Mouse (Mus musculus) retina, adult 2 months (tissue): Measurements from ENCODE around the gene Hip1r.
A peak's percentile ranks its signal among the peaks of the same experiment; 100 is the strongest.

ENCODE experiments used
- DNase-seq: peaks from one replicate; pipeline ENCODE4 v3.0.0-alpha.2; 2012; ENCODE audit warnings: low read depth, low spot score

The Hip1r gene

DNA sequence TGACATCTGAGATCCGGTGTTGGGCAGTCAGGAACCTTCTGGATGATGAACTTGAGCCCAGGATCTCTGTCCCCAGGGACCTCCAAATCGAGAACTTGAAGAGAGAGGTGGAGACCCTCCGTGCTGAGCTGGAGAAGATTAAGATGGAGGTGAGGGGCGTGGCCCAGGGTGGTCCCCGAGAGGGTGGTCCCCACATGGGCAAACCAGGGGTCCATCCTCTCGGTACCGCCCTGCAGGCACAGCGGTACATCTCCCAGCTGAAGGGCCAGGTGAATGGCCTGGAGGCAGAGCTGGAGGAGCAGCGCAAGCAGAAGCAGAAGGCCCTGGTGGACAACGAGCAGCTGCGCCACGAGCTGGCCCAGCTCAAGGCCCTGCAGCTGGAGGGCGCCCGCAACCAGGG, 23.3 kb downstream of the Hip1r start:
- DNase-seq, result no peak

DNA sequence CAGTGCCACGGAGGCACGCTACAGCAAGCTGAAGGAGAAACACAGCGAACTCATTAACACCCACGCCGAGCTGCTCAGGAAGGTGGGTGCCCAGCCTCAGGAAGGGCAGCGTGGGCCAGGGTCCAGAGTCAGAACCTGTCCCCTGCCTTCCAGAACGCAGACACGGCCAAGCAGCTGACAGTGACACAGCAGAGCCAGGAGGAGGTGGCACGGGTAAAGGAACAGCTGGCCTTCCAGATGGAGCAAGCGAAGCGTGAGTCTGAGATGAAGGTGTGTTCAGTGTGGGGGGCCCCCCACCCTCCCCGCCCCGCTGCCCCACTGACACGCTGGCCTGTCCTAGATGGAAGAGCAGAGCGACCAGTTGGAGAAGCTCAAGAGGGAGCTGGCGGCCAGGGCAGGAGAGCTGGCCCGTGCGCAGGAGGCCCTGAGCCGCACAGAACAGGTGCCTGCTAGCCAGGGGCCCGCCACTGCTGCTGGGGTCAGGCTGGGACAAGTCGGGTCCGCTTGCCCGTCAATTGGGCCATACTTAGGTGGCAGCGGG, 23.9 kb downstream of the Hip1r start:
- DNase-seq, result no peak

DNA sequence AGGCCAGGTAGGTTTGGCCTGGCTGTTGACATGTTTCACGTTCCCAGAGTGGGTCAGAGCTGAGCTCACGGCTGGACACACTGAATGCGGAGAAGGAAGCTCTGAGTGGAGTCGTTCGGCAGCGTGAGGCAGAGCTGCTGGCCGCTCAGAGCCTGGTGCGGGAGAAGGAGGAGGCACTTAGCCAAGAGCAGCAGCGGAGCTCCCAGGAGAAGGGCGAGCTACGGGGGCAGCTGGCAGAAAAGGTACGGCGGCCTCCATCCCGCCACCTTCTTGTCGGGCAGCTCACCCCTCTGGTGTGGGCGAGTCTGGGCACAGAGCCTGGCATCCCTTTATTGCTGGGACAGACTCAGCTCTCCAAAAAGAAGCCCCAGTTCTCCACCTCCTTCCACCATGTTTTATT, 24.4 kb downstream of the Hip1r start:
- DNase-seq, result no peak

DNA sequence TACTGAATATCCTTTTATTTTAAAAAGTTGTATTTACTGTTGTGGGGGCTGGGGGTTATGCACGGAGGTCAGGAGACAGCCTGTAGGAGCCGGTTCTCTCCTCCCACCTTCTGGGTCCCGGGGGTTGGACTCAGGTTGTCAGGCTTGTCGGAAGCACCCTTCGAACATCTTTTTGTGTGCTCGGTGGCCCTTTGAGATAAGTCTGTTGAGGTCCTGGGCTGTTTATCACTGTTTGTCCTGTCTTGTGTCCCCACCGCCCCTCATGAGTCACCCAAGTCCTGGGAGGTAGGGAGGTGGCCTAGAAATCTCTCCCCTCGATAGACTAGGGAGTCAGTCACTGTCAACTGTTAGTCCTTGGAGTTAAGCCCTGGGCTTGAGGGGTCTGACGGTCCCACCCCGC, 24.9 kb downstream of the Hip1r start:
- DNase-seq, result no peak

DNA sequence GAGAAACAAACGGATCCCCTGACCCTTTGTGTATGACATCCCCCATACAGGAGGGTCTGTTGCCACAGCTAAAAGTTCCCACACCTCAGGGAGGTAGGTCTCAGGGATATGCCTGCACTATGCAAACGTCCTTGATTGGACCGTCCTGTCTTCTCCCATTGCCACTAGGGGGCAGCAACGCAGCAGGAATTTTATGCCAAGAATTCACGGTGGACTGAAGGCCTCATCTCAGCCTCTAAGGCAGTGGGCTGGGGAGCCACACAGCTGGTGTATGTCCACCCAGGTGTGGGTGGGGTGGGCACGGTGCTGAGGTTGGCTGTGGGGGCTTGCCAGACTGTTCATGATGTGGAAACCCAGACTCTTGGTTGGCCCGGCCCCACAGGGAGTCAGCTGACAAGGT, 27.4 kb downstream of the Hip1r start:
- DNase-seq, result peak; percentile 78

DNA sequence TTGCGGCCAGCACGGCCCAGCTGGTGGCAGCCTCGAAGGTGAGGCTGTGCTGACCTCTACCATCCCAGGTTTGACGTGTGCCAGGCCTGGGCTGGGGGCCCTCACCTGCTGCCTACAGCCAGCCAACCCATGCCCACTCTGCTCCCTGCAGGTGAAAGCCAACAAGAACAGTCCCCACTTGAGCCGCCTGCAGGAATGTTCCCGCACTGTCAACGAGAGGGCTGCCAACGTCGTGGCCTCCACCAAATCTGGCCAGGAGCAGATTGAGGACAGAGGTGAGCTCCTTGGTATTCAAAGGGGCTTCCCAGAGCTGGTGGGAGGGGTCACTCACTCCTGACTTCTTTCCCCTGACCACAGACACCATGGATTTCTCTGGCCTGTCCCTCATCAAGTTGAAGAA, 27.8 kb downstream of the Hip1r start:
- no peak for DNase-seq

DNA sequence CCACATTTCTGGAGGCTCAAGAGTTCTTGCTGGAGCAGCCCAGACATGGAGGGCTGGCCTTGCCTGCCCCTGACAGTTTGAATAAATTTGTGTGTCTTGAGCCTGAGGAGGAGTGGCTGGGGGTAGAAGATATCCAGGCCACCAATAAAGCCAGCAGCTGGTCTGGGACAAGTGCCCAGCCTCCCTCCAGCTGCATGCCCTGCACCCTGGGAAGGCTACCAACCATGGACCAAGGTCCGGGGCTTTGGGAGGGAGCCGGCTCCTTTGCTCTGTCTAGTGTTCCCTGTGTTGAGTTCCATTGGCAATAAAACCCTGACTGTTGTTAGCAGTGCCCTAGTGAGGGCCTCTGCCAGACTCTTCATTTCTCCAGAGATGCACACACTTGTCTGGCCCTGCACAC, 29.4 kb downstream of the Hip1r start:
- DNase-seq, result no peak

DNA sequence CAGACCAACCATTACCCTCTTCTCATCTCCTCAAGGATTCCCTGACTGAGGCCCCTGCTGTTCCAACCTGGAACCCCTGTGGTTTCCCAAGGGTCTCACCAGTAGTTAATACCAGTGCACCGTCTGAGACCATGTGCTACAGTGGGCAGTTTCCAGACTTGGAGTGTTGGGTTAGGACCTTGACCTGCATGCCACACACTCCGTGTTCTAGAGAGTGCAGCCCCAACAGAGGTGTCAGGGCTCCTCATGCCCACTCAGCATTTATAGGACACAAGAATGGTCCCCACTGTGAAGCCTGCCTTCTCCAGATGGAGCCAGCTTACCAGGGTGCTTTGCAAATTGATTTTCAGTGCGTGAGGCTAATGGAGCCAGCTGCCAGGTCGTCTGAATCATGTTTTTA, 29.9 kb downstream of the Hip1r start:
- no peak for DNase-seq

DNA sequence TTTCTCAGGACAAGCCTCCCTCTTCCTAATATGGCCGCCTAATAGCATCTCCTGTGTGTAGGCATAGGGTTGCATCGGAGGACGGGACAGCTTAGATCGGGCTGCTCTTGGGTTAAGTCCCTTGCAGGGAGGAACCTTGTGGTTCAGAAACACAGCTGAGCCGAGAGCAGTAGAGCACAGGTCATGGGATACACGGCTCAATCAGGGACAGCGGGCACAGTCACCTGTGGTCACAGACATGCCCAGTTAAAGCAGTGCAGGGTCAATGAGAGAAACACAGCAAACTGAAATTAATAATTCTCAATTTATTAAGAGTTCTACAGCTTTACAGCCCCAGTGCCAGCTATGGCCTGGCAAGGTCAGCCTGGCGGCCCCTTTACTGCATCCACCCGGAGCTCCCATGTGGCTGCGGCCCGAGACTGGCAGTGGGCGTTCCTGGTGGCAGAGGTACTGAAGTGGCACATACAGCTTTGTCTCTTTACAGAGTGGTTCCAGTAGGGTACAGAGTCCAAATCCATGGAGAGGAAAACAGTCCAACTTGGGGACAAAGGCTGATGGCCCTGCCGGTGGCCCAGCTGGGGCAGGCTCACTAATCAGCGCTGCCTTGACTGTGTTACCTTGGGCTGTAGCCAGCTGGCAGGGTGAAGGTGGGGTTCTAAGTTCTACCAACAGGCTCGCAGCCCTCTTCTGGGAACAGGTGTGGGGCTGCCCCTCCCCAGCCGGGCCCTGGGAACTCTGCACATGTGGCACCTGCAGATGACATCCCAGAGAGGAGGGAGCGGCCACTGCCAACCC, 31.1 kb downstream of the Hip1r start:
- DNase-seq, result no peak

DNA sequence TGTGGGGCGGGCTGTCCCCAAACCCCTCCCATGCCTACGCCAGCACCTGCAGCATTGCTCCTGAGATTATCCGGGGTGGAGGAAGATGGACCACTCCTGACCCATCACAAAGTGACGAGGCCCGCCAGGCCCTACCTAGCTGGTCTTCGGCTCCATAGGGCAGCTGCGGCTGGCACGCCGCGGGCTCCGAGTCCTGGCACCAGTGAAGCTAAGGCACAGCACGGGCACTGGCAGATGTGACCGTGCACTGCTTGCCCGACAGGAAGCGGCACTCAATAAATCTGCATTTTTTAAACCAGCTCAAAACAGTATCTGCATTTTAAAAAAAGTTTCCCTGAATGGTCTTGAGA, 31.7 kb downstream of the Hip1r start:
- no peak for DNase-seq

DNA sequence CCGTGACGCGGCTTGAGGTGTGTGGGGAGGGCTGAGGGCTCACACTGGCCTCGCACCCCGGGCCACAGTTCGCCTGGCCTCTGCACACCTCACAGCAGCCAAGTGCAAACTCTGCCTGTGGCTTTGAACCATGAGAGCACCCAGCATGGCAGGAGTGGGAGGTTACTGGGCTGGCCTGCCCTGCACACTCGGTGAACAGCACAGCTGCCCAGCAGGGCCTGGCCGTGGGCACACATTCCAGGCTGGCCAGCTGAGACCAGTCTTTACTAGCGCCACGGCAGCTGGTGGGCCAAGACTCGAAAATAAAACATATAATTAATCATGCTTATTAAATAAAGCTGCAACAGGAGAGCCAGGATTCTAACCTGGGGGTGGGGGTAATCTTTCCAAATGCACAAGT, 32.2 kb downstream of the Hip1r start:
- DNase-seq, result no peak

DNA sequence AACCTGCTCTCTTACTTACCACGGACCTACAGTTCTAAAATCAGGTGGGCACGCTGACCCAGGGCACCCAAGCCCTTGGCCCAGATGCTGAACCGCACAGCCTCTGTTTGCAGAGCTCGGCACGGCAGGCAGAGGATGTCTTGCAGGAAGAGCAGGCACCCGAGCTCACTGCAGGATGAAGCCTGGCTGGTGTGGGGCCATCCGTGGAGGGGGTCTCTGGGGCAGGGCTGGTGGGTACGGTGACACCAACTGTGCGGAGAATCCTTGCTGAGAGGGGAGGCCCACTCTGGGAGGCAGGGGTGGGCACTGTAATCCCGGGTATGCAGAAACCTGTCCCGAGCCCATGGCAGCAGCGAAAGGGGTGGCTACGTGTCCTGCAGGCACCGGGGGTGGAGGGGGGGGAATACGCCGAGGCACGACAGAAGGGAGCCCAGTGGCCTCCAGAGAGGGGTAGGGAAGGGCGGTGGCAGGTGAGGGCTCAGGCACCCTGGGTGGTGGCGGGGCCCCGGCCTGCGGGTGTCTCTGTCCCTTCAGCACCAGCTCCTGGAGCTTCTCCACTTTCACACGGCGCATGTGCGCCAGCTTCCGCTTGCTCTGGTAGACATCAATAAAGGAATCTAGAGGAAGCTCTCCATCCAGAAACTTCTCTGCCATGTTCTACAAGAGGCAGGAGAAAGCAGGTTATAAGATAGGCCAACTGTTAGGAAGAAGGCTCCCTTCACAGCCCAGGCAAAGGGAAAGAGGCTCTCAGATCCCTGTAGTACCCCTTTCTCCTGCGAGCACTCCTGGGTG, 32.9 kb downstream of the Hip1r start:
- DNase-seq, result no peak

DNA sequence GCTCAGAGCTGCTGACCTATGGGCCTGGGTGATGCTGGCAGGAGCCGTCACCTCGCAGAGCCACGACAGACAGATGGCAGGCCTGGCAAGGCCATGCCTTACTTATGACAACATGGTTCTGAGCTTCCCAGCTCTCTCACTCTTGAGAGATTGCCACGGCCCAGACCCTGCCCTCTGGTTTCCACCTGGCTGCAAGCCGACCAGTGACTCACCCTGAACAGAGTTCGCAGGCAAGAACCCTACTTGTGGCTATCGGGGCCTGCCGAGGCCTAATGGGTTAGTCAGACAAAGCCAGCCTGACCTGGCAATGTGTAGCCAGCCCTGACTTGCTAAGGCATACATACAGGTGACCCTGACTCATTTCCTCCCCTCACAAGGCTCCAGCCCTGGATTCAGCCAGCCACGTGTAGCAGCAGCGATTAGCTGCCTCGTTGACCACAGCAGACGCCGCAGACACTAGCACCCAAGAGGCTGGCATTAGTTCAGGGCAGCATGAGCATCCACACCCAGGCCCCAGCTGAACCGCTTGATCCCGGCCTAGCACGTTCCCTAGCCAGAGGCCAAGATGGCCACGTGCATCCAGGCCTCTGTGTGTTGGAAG, 33.6 kb downstream of the Hip1r start:
- no peak for DNase-seq

DNA sequence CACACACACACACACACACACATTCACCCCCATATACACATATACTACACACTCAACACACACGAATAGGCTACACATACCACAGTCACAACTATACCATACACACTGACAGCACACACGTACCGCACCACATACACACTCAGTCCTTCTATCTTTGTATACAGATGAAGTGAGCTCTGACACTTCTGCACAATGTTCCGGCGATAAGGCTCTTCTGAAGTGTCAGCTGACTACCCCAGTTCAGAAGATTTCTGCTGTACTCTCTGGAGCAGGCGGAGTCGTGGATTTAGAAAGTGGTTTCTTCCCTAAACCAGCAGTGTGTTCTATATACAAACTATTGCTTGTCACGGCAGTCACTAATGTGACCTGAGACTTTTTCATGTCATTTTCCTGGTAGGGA, 36.6 kb downstream of the Hip1r start:
- no peak for DNase-seq

DNA sequence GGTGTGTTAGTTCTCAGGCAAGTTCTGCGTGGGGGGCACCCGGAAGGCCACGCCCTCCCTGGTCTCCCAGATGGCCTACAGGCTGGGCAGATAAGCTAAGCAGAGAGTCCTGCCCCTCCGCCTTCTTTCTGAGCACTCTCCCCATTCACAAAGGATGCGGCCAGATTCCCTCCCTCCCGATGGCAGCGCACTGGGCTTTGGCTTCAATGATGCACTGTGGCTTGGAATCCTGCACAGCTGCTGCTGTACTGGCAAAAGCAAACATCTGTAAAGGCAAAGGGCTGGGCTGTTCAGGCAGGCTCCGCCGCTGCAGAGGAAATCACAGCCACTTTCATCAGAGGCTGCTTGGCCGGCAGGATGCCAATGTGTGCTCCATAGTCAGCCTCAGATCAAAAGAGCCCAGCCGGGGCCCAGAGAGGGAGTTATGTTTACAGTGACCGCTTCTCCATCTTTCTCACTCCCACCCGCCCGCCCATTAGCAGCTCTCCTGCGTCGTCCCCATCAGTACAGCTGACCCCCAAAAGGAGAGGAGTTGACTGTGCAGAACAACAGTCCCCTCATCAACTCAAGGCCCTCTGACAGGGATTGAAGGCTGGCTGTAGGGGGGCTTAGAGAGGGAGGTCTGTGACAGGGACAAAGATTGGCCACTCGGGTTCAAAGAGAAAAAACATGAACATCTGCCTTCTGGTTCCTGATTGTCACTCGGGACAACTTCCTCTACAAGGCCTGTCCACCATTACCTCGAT, 37.7 kb downstream of the Hip1r start:
- DNase-seq, result no peak

DNA sequence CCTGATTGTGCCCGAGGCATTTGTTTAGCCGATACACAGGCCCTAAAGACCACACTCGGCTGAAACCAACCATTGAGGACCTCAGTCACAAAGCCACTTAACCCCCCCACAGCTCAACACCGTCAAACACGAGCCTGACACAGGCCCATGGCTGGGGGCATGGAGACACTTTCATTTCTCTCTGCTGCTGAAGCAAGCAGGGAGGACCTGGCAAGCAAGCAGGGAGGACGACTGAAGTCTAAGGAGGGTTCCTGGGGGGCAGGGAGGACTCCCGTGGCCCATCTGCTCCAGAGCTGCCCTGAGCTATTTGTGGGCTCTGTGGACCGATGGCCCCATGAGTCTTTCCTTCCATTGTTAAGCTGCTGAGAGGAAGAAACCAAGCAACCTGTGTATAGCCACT, 38.5 kb downstream of the Hip1r start:
- no peak for DNase-seq

DNA sequence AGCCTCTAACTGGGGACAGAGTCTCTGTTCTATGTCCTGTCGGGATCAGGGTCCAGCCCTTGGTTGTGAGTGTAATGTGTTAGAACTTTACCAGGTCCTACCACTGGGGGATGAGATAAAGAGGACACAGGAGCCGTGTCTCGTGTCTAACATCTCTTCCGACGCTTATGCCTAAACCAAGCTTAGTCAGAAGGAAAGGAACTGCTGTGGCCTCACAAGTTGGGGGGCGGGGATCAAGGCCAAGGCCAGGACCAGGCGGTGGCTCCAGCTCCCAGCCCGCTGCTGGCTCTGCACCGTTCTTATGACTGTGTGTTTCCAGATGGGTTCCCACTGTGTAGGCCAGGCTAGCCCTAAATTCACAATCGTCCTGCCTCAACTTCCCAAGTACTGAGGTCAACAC, 39.5 kb downstream of the Hip1r start:
- DNase-seq, result no peak

DNA sequence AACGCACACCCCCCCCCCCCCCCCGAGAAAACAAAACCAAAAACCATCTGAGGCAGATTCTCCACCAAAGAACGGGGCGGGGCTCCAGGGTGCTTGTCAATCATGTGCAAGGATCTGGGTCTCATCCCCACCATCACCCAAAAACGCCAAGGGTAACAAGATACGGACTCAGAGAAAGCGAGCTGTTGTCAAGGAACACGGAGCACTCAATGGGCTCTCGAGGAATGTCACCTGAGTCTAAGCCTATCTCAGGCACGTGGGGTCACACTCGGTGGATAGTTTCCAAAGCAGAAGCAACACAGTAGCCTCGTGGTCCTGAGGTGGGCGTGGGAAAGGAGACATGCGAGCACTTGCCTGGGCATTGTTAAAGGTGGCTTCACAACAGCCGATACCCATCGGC, 40.3 kb downstream of the Hip1r start:
- DNase-seq, result no peak

DNA sequence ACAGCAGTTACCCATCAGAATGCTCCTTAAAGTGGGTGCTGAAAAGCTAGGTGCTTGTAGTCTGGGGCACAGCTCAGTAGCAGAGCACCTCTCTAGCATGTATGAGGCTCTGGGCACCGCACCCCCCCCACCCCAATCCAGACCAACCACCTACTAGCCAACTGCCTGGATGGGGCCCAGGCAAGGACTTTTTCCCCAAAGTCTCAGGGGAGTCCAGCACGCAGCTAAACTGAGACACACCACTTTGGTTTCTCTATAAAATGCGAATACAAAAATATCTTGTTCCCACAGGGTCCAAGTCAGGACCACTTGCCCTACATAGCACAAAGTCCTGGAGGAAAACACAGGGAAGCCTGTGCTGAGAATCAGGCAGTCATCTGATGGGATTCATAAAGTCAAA, 40.8 kb downstream of the Hip1r start:
- DNase-seq, result no peak

DNA sequence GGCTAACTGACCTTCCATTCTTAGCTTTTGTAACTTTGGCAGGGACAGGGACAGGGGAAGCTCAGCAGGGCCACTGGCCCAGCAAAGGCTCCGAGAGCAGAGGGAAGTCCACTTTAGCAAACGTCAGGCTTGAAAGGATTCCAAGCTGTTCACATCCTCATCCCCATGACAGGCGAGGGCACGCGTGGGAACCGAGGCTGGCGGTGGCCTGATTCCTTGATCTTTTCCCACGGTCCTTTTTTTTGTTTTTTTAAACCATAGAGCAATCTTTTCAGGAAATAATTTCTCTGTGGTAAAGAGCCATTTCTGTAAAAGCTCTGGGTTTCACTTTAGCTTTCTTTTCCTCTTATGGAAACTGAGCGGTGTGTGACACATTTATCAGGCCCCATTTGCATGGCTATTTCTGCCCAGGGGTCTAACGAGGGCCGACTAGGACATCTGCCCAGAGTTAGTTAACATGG, 41.4 kb downstream of the Hip1r start:
- DNase-seq, result no peak

DNA sequence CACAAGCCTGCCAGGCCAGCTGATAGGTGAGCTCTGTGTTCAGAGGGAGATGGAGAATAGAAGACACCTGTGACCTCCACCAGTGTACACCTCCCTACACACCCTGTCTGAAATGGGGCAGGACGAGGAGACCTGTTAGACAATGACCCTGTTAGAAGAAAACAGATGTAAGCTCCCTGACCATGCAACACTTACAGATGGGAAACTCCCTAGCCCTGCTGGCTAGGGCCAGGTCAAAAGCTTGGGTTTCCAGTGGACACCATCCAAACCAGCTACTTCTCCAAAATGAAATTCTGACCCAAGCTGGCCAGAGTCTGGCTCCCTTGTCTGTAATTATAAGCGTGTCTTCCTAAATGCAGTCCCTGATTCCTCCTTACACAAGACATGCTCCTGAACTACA, 42.3 kb downstream of the Hip1r start:
- DNase-seq, result no peak

DNA sequence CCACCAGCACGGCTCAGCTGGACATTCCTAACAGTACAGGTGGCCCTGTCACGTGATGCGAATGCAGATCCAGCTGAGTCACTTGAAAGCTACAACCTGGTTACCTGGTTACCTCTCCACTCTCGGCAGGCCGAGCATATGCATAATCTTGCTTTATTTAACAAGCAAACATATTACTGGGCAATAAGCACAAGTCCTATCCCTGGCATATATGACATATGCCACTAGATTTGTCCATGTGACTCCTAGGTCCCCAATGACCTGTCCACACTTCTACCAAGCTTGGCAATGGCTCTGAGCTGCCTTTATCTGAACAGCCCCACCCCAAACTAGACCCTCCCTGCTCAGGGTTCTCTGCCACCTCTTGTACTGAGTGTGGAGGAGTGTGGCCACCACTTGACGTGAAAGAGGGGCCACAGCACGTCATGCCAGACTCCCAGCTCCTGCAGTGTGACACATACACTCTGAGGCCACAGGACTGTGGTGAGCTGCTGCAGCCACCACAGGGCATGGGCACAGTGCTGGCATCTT, 42.9 kb downstream of the Hip1r start:
- DNase-seq, result no peak
